9 mouse cellular contexts compared by ENCODE assay signal in the genomic region with DNA sequence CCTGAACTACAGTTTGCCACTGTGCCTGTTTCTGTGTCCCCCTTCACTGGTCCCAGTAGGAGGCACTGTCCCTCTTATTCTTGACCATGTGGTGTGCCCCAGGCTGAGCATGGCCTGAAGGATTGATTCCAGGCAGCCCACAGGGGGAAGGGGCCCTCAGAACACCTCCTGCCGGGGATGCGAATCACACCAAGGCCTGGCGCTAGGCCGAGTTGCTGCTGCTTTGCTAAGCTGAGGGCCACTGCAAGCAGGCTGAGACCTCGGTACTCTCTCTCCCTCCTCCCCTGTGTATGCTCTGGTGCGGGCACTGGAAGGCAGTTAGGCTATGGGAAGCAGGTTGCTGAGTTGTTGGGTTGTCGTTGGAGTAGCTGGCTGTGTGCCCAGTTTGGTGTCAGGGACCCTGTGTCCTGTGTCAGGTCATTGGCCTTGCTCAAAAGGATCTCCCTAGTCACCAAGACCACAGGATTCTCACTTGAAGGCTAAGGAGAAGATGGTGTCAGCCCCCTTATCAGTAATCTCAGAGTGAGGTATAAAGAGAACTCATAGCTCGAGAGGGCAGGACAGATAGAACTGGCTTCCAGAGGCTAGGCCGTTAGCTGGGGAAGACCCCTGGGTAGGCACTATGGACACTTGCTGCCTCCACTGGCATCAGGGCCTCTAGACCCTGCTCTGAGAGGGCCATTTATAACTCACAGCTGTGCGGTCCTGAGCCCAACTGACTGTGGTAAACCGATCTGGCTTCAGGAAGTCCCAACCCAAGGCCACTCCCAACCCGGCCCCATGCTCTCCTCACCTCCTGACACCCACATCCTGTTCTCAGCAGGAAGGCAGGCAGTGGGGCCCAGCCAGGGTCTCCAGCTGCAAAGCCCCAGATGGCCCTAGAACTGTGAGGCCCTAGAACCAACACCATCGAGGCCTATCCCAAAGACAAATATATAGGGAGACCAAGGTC. TPM values are rescaled to one million over a fixed set of nuclear protein-coding genes. Genes with fewer than 3 reads are reported as not detected.
DNase-seq lines count a peak whose midpoint lies in the region; ATAC-seq and TF ChIP-seq lines count a peak whose summit lies in the region.
"Had no signal": no experiment of that assay in that cellular context is flagged by ENCODE, and none has a peak within 500 bp of the region (broad histone marks: within the 10 kb centered on the region; RNA-seq: fewer than 3 reads in every experiment).

No protein-coding gene starts in this region.

- no peak for DNase-seq in forebrain, embryonic 14.5 days (ENCODE audit: low spot score)
- DNase-seq in NIH3T3 (ENCODE audit: low read depth) = peak; percentile 66
- DNase-seq in induced T-regulatory cell, adult 2 months (ENCODE audit: low read depth) = peak; percentile 90
- DNase-seq in liver, postnatal 0 days = peak; percentile 77
- DNase-seq in spleen, postnatal 4 days (ENCODE audit: low spot score in 2 of 2) = peak; percentile 74 to 85
- no peak for DNase-seq in layer of hippocampus, postnatal 25 days (ENCODE audit: extremely low spot score in 1 of 2, low spot score in 1 of 2)

- no peak for ATAC-seq in forebrain, embryonic 16.5 days
- no peak for ATAC-seq in forebrain, embryonic 14.5 days
- ATAC-seq in liver, postnatal 0 days = peak; percentile 73

- H3K27ac ChIP-seq in forebrain, embryonic 16.5 days (ENCODE audit: low read length) = peak overlapping the region; percentile 17; the same call in 1 of the 2 replicates
- no peak overlapping the region for H3K27ac ChIP-seq in forebrain, embryonic 14.5 days (ENCODE audit: low read depth, low read length)
- H3K27ac ChIP-seq in embryonic fibroblast, embryonic 13.5 days (ENCODE audit: insufficient read depth, low read length) = peak overlapping the region; percentile 13
- peak overlapping the region; percentile 95 for H3K27ac ChIP-seq in liver, postnatal 0 days (ENCODE audit: low read depth)
- H3K27ac ChIP-seq: neural tube, embryonic 12.5 days had no signal

- TF ChIP-seq EP300 in liver, postnatal 0 days (IDR thresholded peaks at IDR 0.05; ENCODE audit: low read depth) = peak; percentile 58; the same call in 1 of the 2 replicates

- peak; percentile 28; the same call in 1 of the 2 replicates for TF ChIP-seq POLR2A in embryonic fibroblast, embryonic 13.5 days (IDR thresholded peaks at IDR 0.05; ENCODE audit: low read depth, low read length)

- TF ChIP-seq CTCF in embryonic fibroblast, embryonic 13.5 days (IDR thresholded peaks at IDR 0.05; ENCODE audit: borderline replicate concordance, insufficient read depth, low read length) = peak; percentile 46; the same call in 1 of the 2 replicates
- peak; percentile 74 for TF ChIP-seq CTCF in liver, postnatal 0 days (IDR thresholded peaks at IDR 0.05; ENCODE audit: low read depth)

- H3K9me3 ChIP-seq in forebrain, embryonic 16.5 days (ENCODE audit: control insufficient read depth, low read length) = no peaks in the 10 kb centered on the region
- no peaks in the 10 kb centered on the region for H3K9me3 ChIP-seq in forebrain, embryonic 14.5 days (replicated peaks; ENCODE audit: control insufficient read depth, low read length)
- no peaks in the 10 kb centered on the region for H3K9me3 ChIP-seq in liver, postnatal 0 days (ENCODE audit: low read length)
- H3K9me3 ChIP-seq: neural tube, embryonic 12.5 days had no signal

- H3K36me3 ChIP-seq in forebrain, embryonic 16.5 days (ENCODE audit: control insufficient read depth, insufficient read depth) = no peaks in the 10 kb centered on the region
- H3K36me3 ChIP-seq in forebrain, embryonic 14.5 days (ENCODE audit: control insufficient read depth, insufficient read depth, low read length) = 0 out of 2 replicates have a peak, but pooled peaks cover 4% of the 10 kb centered on the region
- H3K36me3 ChIP-seq in liver, postnatal 0 days (replicated peaks; ENCODE audit: insufficient read depth, low read length) = no peaks in the 10 kb centered on the region

- whole genome bisulfite sequencing in forebrain, embryonic 16.5 days = 56% methylated on average over 13 of the region's 13 CpGs
- whole genome bisulfite sequencing in forebrain, embryonic 14.5 days = 59% methylated on average over 13 of the region's 13 CpGs
- WGBS in liver, postnatal 0 days (ENCODE audit: insufficient replicate concordance) = 15% methylated on average over 13 of the region's 13 CpGs

- peaks cover 64% of the 10 kb centered on the region for H3K4me1 ChIP-seq in forebrain, embryonic 16.5 days (replicated peaks; ENCODE audit: control insufficient read depth, insufficient read depth, low read length)
- peaks cover 48% of the 10 kb centered on the region for H3K4me1 ChIP-seq in forebrain, embryonic 14.5 days (ENCODE audit: control insufficient read depth, insufficient read depth, low read length)
- H3K4me1 ChIP-seq in embryonic fibroblast, embryonic 13.5 days (ENCODE audit: control insufficient read depth, insufficient read depth, low read length) = peaks cover 28% of the 10 kb centered on the region
- peaks cover 95% of the 10 kb centered on the region for H3K4me1 ChIP-seq in liver, postnatal 0 days (ENCODE audit: insufficient read depth)

- no peak overlapping the region for H3K4me3 ChIP-seq in forebrain, embryonic 16.5 days (replicated peaks; ENCODE audit: low read length)
- no peak overlapping the region for H3K4me3 ChIP-seq in forebrain, embryonic 14.5 days (ENCODE audit: low read depth, low read length)
- no peak overlapping the region for H3K4me3 ChIP-seq in embryonic fibroblast, embryonic 13.5 days (ENCODE audit: insufficient read depth, low read length)
- no peak overlapping the region for H3K4me3 ChIP-seq in liver, postnatal 0 days (ENCODE audit: low read depth, low read length)
- H3K4me3 ChIP-seq: neural tube, embryonic 12.5 days had no signal

- no peak overlapping the region for H3K9ac ChIP-seq in forebrain, embryonic 16.5 days (replicated peaks; ENCODE audit: low read depth, low read length)
- no peak overlapping the region for H3K9ac ChIP-seq in forebrain, embryonic 14.5 days (ENCODE audit: low read length)
- H3K9ac ChIP-seq in liver, postnatal 0 days (replicated peaks) = peak overlapping the region; percentile 53
- H3K9ac ChIP-seq: neural tube, embryonic 12.5 days had no signal

- no peak overlapping the region for H3K4me2 ChIP-seq in forebrain, embryonic 16.5 days (ENCODE audit: low read length)
- no peak overlapping the region for H3K4me2 ChIP-seq in forebrain, embryonic 14.5 days (ENCODE audit: low read length)
- H3K4me2 ChIP-seq in liver, postnatal 0 days (ENCODE audit: low read depth, low read length) = peak overlapping the region; percentile 39
- H3K4me2 ChIP-seq: neural tube, embryonic 12.5 days had no signal

- H3K27me3 ChIP-seq in forebrain, embryonic 16.5 days (replicated peaks; ENCODE audit: control insufficient read depth, insufficient read depth, low read length) = no peaks in the 10 kb centered on the region
- H3K27me3 ChIP-seq in forebrain, embryonic 14.5 days (replicated peaks; ENCODE audit: control insufficient read depth, insufficient read depth, low read length) = no peaks in the 10 kb centered on the region
- no peaks in the 10 kb centered on the region for H3K27me3 ChIP-seq in liver, postnatal 0 days (ENCODE audit: insufficient read depth, low read length)
- H3K27me3 ChIP-seq: neural tube, embryonic 12.5 days had no signal

RNA-seq across cellular contexts. Expression of a gene that starts 57.9 kb away (rescaled TPM):
- 52.6 and 56.6 TPM in 2 replicates for polyA plus RNA-seq in forebrain, embryonic 16.5 days (2015; fragmentation: Nextera tagmentation; extraction: Ambion mirVana)
- 37.0 and 43.8 TPM in 2 replicates for polyA plus RNA-seq in forebrain, embryonic 14.5 days (2014; fragmentation: Nextera tagmentation; extraction: Ambion mirVana)
- 61.9 and 73.9 TPM in 2 replicates for polyA plus RNA-seq in embryonic fibroblast, embryonic 13.5 days (2011; ENCODE audit: insufficient read length, low read depth, missing spikeins)
- polyA plus RNA-seq in liver, postnatal 0 days (2015; fragmentation: Nextera tagmentation; extraction: Ambion mirVana) = 3.6 and 4.3 TPM in 2 replicates
- total RNA-seq in layer of hippocampus, postnatal 25 days (2021) = 100 to 1,000 TPM in 1 of 2 experiments, 10 to 100 TPM in 1; 82.5 to 105 TPM

Comparison
In these comparisons a context has a peak if more than half of its experiments do, and no peak if none do; other contexts are left out.
1. DNase-seq: peak in NIH3T3 (single experiment), induced T-regulatory cell, adult 2 months (single experiment), liver, postnatal 0 days (single experiment) and spleen, postnatal 4 days (2 of 2); none in forebrain, embryonic 14.5 days (single experiment) and layer of hippocampus, postnatal 25 days (0 of 2).